Mouse (Mus musculus): ENCODE results near the gene Npas3.
A peak's percentile ranks its signal among the peaks of the same experiment; 100 is the strongest.

Npas3 gene

GRCm38 (mm10) chr12:53985851-53986842 is 737.7 kb downstream of the Npas3 start:
- DNase-seq (ENCODE audit: low read depth, low spot score), result no peak

DNA sequence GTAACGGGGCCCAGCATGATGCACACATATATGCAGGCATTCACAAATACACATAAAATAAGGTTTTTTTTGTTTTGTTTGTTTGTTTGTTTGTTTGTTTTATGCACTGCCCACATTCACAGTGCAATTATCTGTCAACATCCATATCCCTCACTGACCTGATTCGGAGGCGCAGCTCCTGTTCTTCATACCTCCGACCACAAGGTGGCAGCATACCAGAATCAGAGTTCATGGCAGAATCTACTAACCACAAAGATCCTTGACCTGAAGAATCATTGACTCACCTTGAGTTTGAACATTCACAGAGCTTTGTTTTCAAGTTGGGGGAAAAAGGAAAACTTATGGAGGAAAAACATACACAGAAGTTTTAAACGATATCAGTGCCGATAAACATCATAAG is 743.9 kb downstream of the Npas3 start:
- DNase-seq (ENCODE audit: low read depth, low spot score), result peak; percentile 14

- DNase-seq (ENCODE audit: low read depth, low spot score), result no peak
Observed at GRCm38 (mm10) chr12:53995710-53996109, 747.2 kb downstream of the Npas3 start.

GRCm38 (mm10) chr12:53997141-53997540 is 748.7 kb downstream of the Npas3 start:
- DNase-seq (ENCODE audit: low read depth, low spot score), result no peak

- peak; percentile 2 for DNase-seq (ENCODE audit: low read depth, low spot score)
Observed at GRCm38 (mm10) chr12:53999647-54000637, 751.5 kb downstream of the Npas3 start.

GRCm38 (mm10) chr12:54002496-54002895 is 754.0 kb downstream of the Npas3 start:
- peak; percentile 5 for DNase-seq (ENCODE audit: low read depth, low spot score)

DNA sequence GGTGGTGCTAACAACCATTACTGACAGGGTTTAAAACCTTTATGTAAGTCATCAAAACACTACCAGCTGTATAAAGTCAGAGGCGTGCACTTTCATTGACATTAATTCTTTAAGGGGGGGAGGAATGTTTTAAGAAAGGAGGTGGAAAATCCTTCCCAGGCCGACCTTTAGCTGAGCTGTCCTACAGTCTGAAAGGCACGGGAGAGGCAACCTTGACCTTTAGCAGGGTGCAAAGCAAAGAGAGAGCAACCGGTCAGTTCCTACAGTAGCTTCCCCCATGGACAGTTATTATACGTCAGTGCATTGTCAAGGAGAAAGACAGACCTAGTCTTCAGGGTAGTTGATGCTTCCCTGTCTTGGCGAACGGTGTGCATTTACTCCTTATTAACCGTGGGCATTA is 756.1 kb downstream of the Npas3 start:
- DNase-seq (ENCODE audit: low read depth, low spot score), result no peak

DNA sequence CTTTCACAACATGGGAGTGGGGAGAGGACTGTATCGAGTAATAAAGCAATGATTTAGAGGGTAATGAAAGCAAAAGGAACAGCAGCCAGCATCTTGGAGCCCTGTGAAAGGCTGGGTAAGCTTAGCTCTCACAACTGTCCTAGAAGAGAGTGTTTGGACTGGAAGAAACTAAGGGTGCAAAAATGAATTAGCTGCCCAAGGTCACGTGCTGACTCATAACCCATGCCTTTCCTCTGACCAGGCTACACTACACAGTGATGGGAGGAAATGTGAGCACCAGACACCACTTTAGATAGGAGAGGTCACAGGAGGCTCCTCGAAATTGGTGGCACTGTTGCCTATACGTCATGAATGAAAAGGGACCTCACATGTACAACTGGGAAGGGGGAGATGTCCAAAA is 757.1 kb downstream of the Npas3 start:
- DNase-seq (ENCODE audit: low read depth, low spot score), result no peak

GRCm38 (mm10) chr12:54015304-54015703 is 766.8 kb downstream of the Npas3 start:
- DNase-seq (ENCODE audit: low read depth, low spot score), result no peak

DNA sequence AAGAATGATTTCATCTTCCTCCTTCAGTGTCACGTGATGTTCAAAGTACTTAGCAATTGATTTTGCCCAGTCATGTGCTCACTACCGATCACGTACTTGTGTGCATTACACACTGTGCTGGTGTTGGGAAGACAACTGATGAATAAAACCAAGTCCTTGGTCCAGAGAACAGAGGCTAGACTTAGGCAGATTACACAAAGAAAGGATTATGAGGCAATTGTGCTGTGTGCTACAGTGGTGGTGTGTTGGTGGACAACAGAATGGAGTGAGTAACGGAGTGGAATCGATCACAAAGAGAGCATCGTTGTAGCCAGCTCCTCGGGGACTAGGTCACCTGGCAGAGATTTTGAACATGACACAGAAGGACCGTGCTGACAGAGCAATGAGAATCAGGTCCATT is 769.5 kb downstream of the Npas3 start:
- DNase-seq (ENCODE audit: low read depth, low spot score), result no peak

- no peak for DNase-seq (ENCODE audit: low read depth, low spot score)
Observed at GRCm38 (mm10) chr12:54019979-54020378, 771.5 kb downstream of the Npas3 start.

GRCm38 (mm10) chr12:54034666-54035346 is 786.3 kb downstream of the Npas3 start:
- no peak for DNase-seq (ENCODE audit: low read depth, low spot score)

- no peak for DNase-seq (ENCODE audit: low read depth, low spot score)
Observed at GRCm38 (mm10) chr12:54037602-54038001, 789.1 kb downstream of the Npas3 start.

GRCm38 (mm10) chr12:54042996-54043544 is 794.6 kb downstream of the Npas3 start:
- DNase-seq (ENCODE audit: low read depth, low spot score), result no peak

DNA sequence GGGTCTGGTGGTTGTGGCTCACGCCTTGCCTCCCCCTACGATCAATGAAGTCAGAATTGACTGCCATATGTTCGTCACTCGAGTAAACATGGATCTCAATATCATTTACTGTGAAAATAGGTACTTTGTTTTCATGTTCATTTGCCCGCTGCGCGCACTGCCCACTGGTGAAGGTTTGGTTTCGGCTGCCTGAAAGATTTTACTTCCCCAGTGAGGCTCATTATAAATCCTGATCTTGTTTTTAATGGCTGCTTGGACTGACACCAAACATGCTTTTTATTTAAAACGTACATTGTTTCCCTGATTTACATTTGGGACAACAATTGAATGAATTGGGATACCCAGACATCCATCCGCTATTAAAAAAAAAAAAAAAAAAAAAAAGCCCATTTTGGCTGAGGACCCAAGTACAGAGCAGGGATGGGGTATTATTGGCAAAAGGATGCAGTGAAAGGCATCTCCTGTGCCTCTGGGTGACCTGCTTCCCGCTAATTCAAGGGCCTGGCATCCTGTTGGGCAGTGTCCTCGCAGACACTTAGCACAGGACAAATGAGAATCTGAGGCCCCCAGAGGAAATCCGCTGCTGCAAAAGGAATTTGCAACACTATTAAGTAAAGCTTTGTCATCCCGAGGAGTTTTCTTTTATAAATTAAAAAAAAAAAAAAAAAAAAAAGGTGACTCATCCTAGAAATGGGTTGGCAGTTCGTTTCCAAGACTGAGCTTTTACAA is 796.3 kb downstream of the Npas3 start:
- DNase-seq (ENCODE audit: low read depth, low spot score), result no peak

GRCm38 (mm10) chr12:54045360-54045759 is 796.9 kb downstream of the Npas3 start:
- DNase-seq (ENCODE audit: low read depth, low spot score), result no peak

DNA sequence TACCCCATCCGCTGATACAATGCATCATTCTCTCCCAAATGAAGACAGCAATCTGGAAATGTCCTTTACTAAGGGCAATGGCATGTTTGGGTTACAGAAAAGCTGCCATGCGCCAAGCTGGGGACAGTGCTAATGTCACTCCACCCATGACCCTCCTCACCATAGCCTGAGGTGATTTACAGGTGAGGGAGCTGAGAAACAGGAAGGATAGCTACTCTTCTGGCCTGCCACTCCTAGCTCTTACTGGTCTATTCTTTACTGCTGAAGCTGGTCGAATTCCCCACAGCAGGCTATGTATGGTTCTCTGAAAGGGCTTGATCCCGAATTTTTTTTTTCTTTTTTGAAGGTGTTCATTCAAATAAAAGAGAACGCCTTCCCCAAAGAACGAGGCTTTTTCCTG is 798.3 kb downstream of the Npas3 start:
- no peak for DNase-seq (ENCODE audit: low read depth, low spot score)

DNA sequence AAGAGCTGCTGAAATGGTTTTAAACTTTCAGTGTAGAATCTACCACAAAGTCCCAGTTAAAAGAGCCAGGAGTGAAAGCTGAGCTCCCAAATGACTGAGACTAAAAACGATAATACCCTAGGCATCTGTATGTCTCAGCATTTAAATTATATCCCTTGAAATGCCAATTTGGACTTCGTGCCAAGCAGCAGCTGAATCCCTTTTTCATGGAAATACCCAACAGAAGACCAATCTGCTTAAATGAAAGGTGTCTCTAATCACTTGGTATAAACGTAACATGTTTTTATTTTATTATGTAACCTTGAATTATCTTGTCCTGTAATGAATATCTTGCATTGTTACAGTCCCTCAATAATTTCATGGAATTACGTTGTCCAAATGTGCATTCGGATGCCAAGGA is 799.6 kb downstream of the Npas3 start:
- no peak for DNase-seq (ENCODE audit: low read depth, low spot score)

DNA sequence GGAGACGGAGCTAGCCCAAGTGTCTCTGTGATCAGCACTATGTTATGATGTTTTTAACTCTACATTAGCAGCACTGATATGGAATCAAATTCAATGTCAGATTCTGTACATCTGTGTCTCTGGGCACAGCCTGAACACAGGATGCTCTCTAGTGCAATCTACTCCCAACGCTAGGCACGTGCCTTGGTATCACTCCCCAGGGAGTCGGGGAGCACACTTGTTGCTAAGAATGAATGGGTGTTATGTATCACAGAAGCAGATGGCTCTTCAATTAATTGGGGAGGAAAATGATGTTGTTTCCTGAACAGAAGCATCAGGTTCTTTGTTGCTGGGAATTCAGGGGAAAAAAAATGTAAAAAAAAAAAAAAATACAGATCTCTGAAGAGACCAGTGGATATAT is 801.4 kb downstream of the Npas3 start:
- DNase-seq (ENCODE audit: low read depth, low spot score), result no peak

DNA sequence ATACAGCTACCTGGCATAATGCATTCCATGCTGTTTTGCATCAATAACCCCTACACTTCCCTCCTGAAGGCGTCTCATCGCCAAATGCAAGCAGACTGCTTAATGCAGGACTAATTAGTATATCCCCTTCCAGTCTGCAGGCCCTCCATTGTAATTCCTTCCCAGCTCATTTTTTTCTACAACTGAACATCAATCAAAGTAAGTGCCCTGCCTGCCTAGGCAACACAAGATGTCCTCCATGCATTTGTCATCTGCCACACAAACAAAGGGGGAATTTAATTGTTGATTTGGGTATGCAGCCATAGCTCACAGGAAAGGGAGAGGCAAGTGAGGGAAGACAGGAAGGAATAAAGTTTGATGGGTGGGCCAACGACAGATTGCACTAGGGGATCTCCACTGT is 804.5 kb downstream of the Npas3 start:
- no peak for DNase-seq (ENCODE audit: low read depth, low spot score)

GRCm38 (mm10) chr12:54053598-54053997 is 805.1 kb downstream of the Npas3 start:
- no peak for DNase-seq (ENCODE audit: low read depth, low spot score)

All from A20 (cell line).